Mouse (Mus musculus) ES-E14 (cell line): ENCODE results near the gene Aida.

Source experiments
- HCFC1 ChIP-seq: IDR thresholded peaks from 2 replicates; pipeline ENCODE4 v1.6.1; 2012; ENCODE audit warnings: low read length, inconsistent platforms, borderline replicate concordance; ENCODE audit not compliant: insufficient read depth
- MAFK ChIP-seq: IDR thresholded peaks from 2 replicates; pipeline ENCODE4 v1.6.1; 2014; ENCODE audit warnings: mild to moderate bottlenecking, low read depth, low read length, inconsistent platforms; ENCODE audit not compliant: insufficient read depth

- no peak for TF ChIP-seq MAFK
- no peak for TF ChIP-seq HCFC1
These were observed 49.4 kb downstream of the Aida start for GRCm38 (mm10) chr1:183345817-183346195.
